Mouse (Mus musculus) thymus, postnatal 25 days (tissue): ENCODE measurements around the gene Stard7.

Source experiments
- DNase-seq: peaks from one replicate; pipeline ENCODE4 v3.0.0; 2022

The Stard7 gene

DNA sequence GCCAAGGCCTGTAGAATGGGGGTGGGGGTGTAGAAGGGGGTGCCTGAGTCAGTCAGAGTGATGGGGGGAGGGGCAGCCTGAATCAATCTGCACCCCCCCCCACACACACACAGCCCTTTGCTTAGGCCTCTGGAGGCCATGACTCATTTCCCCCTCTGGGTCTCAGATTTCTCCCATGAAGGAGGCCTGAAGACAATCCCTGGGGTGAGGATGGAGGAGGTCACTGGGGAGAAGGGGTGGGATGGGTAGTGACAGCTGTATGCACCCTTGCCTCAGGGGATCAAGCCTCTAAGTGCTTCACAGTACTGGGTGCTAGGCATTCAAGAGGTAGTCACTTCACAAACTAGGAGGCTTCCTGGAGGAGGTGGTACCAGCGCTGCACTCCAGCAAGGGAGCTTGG is 53.6 kb downstream of the Stard7 start:
- no peak for DNase-seq

DNA sequence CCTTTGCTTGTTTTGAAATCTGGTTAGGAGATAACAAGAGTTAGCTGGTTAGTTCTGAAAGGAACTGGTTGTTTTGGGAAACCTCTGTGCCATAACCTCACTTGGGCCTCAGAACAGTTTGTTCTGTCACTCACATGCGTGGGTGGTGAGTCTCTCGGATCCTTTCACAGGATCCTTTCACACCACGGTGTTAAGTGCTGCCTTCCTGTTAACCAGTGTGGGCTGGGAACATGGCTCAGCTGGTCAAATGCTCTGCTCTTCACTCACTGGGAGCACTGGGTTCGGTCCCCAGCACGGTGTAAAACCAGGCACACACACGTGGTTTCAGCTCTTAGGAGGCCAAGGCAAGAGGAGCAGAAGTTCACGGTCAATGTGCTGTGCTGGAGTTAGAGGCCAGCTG is 54.4 kb downstream of the Stard7 start:
- no peak for DNase-seq

DNA sequence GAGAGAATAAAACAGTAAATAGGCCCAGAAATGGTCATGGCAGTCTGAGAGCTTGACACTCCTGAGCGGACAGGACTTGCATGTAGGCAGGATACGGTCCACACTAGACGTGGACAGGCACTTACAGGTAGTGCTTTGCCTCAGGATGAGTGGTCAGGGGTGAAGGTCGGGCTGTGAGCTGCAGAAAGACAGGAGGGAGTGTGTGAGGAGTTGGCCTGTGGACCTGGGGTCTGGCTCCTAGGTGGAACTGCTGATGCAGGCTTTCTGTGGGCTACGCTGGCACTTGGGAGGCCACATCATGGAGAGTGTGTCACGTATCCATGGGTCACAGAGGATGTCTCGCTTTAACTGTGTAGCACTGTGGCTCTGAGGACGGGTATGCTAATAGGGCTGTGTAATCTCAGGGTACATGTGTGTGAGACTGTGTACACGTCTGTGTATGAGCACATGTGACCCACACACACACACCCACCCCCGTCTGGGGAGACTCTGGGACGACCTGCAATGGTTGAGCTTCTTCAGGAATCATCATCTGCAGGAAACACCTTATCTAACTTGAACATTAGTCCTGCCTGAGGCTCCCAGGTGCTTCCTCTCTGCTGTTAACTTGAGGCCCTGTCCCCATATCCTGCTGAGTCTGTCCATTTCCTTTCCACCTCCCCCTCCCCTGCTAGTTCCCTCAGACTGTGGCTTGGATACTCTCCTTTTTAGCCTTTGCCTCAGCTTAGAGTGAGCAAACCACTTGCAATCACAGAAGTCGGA is 58.3 kb downstream of the Stard7 start:
- DNase-seq = peak; percentile 55

DNA sequence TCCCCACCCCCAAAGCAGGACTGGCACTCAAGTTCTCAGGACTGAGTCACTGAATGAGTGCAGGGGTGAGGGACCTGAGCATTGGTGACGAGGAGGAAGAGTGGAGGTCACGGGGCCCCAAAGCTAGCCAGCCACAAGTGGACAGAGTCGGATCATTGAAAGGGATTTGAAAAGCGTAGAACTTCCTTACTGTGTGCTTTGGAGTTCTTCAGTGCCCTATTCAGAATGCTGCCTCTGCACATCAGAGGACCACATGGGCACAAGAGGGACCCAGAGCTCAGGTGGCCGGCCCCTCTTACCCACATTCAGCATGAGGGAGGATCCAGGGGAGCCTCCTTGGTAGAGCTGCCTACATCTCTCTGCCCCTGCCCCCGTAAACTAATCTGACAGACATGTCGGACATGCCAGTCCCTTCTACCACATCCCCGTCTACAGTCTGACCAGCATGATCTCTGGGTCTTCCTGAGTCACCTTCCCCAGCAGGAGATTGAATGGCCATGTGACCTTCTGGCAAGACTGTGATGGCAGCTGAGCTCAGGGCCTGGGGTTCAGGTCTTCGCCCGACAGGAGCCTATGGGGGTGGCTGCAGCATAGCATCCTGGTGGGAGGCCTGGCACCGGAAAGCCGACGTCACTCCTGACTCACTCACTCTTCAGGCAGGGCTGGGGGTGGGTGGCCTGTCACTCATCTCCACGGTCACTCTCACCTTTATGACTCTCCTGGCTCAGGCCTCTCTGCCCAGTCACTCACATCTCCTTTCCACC is 63.0 kb downstream of the Stard7 start:
- DNase-seq = peak; percentile 80

DNA sequence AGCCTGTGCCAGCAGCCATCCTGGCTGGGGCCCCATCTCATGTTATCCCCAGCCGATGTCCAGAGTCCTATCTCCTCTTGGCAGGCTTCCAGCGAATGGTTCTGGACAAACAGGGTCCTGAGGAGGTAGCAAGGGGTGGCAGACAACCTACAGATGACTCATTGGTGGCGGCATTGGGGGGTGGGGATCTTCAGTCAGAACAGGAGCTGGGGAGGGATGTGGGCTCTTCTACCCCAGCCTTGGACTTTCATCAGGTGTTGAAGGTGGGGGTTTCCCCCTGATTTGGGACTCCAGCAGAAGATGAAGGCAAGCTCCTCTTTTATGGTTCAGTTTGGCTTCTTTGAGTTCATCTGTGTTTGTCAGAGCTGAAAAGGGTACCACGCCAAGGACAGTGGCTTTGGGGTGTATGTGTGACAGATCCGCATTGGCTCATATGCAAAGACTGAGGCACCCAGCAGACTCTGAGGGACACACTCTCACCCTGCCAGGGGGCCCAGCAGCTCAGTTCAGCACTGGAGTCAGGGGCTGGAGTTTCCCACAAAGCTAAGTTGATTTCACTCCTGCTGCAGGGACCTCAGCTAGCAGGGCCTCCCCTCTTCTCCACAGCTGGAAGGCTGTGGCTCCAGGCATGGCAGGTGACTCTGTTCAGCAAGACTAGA is 64.1 kb downstream of the Stard7 start:
- DNase-seq = peak; percentile 75

GRCm38 (mm10) chr2:127335078-127335541 is 65.1 kb downstream of the Stard7 start:
- peak; percentile 90 for DNase-seq

DNA sequence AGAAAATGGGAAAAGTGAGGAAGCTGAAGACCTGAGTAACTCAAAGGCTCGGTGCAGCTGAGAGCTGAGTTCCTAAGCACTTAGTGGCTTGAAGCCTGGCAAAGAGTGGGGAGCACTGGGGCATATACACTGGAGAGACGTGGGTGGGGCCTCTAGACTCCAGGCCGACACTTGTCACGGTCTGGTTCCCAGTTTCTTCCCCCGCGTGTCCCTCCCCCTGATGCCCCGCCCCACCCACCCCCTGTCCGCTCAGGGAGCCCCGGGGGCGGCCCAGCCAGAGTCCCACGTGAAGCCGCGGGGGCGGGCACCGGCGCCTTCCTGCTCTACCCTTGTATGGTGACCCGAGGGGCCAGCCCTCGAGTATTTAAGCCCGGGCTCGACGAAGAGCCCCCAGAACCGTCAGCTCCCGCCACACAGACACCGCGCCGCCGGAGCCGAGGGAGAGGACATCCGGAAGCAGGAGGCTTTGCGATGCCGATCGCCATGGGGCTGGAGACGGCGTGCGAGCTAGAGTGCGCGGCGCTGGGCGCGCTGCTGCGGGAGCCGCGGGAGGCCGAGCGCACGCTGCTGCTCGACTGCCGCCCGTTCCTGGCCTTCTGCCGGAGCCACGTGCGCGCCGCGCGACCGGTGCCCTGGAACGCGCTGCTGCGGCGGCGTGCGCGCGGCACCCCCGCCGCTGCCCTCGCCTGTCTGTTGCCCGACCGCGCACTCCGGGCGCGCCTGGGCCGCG is 65.9 kb downstream of the Stard7 start, which contains the start of gene Dusp2:
TSS of gene Dusp2 (plus strand) at position 393 of the 730 bp plus-strand sequence.
- DNase-seq = peak; percentile 98

DNA sequence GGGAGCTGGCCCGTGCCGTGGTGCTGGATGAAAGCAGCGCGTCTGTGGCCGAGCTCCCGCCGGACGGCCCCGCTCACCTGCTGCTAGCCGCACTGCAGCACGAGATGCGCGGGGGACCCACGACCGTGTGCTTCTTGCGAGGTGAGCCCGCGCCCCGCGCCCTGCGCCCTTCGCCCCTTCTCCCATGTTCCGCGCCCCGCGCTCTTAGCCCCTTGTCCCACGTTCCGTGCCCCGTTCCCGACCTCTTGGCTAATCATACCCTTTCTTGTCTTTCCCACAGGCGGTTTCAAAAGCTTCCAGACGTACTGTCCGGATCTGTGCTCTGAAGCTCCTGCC is 66.4 kb downstream of the Stard7 start:
- DNase-seq = no peak

- DNase-seq = no peak
Observed at GRCm38 (mm10) chr2:127336885-127337284, 66.9 kb downstream of the Stard7 start.

GRCm38 (mm10) chr2:127337531-127337930 is 67.5 kb downstream of the Stard7 start:
- peak; percentile 80 for DNase-seq

GRCm38 (mm10) chr2:127338012-127338411 is 68.0 kb downstream of the Stard7 start:
- no peak for DNase-seq

- no peak for DNase-seq
Observed at GRCm38 (mm10) chr2:127338416-127338815, 68.4 kb downstream of the Stard7 start, which contains the start of gene Astl. Astl (plus strand) TSS chr2:127338639.

GRCm38 (mm10) chr2:127338833-127339232 is 68.8 kb downstream of the Stard7 start:
- peak; percentile 60 for DNase-seq

GRCm38 (mm10) chr2:127339262-127339661 is 69.2 kb downstream of the Stard7 start:
- no peak for DNase-seq

GRCm38 (mm10) chr2:127341159-127341558 is 71.1 kb downstream of the Stard7 start:
- DNase-seq = peak; percentile 84

DNA sequence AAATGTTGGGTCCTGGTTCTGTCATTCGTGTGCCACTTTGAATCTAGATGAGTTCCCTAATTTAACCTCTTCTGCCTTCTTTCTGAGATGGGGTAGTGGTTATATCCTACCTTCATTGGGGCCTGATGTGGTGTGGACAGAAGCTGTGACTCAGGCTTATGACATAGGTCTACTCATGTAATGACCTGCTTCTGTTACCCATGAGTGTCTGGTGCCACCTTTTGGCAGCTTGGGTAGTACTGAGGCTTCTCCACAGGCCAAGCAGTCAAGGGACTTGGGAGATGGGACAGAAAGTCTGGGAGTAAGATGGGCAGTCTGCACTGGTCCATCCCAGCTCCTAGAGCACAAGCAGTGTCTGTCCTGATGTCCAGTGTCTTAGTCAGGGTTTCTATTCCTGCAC is 76.3 kb downstream of the Stard7 start:
- peak; percentile 50 for DNase-seq

DNA sequence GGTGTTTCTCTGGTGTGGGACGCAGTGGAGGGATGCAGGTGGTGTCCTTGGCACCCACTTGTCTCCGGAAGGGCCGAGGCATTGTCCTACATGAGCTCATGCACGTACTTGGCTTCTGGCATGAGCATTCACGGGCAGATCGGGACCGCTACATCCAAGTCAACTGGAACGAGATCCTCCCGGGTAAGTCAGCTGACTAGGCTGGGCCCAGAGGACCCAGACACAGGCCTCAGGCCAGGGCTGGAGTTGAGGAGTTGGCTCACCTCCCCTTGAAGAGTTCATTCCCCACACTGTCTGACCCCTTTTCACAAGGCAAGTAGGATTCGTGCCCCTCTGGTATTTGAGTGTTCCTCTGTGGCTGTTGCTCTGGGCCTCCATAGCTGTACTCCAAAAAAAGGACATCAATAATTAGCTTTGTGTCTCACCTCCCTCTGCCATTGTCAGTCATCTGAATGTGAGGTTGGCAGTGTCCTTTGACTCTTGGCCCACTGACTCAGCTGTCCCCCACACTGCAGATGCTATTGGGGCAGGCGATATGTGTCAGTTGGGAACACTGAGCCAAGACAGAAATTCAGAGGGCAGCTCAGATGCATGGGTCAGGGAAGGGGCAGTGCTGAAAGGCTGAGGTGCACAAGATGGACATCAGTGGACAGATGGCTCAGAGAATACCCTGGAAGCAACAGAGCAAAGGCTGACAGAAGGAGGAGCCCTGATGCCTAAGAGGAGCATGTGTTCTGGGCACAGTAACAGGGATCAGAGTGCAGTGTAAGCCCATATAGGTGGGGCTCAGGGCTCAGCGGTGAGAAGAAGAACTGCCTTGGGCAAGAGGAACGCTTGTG is 77.3 kb downstream of the Stard7 start:
- DNase-seq = no peak
